Mouse (Mus musculus): ENCODE results near the gene Naglu.
"Not testable (repeated sequence)": the region's sequence is repeated elsewhere in the genome, so short reads cannot be mapped to it uniquely, and the experiment has no call there.

Naglu gene

DNA sequence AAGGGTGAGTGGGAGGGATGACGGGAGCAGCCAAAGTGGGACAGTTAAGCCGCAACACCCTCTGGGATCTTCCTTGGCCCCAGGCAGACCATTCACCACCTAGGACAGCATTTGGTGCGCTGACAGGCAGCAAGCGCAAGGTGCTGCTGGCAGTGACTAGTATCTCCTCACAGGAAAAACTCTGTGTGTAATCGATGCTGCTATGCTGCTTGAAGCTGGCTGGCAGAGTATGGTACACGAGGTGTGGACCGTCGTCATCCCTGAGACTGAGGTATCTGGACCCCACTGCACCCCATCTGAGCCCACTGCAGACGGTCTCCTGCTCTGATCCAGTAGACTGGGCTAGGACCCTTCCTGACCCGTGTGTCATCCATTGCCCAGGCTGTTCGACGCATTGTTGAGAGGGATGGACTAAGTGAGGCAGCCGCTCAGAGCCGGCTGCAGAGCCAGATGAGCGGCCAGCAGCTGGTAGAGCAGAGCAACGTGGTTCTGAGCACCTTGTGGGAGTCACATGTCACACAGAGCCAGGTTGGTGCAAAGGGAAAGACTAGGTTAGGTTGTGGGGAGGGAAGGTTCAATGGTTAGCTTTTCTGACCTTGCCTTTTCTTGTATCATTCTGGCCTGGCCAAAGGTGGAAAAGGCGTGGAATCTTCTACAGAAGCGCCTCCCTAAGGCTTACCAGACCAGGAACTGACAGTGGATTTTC lies 16.0 kb downstream of the Naglu start:
- no peak for DNase-seq

DNA sequence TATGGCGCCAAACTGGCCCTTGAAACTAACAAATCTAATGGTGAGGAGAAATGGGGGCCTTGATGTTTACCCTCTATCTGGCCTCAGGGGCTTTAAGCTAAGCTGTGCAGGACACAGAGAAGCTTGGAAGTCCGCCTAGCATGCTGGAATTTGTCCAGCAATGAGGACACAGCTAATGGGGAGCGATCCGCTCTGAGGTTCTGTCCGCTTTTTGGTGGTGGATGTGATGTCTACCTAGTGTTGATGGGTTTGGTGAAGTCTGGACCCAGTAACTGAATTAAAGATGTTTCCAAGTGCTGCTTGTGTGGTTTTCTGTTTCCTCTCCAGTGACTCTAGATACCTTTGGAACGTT lies 16.5 kb downstream of the Naglu start:
- no peak for DNase-seq

DNA sequence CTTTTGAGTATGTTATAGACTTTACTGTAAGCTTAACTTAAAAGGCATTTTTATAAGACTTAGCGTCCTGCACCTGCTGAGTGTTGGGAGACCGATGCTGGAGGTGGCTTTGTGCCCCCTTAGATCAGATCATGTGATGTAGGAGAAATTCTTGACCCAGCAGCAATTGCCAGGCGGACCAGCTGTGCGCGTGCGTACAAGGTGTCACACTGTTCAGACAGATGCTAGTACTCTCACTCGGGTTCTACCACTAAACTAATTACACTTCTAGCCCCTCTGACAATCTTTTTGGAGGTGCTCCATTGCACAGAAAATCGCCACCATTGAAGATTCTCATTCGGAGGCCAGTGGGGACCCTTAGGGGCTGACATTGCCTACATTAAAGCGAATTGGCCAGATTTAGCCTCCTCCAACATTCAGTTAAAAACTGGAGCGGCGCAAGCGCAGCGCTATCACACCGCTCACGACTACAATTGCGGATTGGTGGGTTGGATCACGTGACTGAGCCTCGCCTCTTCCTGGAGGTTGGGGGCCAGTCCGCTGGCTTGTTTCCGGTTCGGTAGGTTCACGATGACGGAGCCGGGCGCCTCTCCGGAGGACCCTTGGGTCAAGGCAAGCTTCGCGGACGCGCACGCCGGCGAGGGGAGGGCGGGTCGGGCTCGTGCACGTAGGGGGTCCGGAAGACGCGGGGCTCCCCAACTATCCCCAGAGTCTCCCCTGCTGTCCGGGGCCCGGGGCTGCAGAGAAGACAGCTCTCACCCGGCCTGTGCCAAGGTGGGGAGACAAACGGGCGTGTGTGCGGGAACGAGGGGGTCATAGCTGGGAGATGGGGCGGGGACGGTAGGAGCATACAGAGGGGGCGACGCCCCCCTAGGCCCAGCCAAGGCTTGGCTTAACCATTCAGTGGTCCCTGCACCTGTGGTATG lies 17.2 kb downstream of the Naglu start, which contains the start of gene Mlx:
Gene Mlx, plus strand, starts transcription at position 522 of the 926 bp plus-strand sequence.
- DNase-seq, result peak; percentile 95

DNA sequence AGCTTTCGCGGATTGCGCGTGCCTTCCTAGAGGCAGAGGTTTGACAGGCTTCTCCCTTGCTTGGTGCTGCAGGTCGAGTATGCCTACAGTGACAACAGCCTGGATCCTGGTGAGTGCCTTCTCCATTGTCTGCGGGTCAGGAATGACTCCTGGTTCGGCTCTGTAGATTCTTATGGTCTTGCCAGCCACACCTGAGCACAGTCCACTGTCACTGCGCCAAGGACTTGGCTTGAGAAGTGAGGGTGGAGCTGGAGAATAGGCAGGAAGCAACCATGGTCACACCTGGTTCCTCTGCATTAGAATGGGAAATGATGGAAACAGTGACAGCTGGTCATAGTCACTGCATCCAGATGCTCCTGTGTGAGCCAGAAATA lies 17.9 kb downstream of the Naglu start:
- no peak for DNase-seq

DNA sequence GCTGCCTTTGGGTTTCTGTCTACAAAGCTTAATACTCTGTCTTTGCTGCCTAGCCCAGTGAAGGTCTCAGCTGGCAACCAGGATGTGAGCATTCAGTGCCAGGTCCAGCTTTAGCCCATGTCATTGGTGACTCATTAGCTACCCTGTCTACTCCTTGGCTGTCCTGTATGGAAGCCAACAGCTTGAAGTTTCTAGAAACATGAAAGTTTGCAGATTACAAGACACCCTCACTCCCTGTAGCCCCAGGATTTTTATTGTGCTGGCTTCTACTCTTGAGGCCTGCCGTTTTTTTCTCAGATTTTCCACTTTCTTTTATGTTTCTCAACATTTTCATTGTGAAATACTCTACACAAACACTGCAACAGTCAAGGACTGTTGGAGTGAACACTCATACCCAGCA lies 20.1 kb downstream of the Naglu start:
- no peak for DNase-seq

DNA sequence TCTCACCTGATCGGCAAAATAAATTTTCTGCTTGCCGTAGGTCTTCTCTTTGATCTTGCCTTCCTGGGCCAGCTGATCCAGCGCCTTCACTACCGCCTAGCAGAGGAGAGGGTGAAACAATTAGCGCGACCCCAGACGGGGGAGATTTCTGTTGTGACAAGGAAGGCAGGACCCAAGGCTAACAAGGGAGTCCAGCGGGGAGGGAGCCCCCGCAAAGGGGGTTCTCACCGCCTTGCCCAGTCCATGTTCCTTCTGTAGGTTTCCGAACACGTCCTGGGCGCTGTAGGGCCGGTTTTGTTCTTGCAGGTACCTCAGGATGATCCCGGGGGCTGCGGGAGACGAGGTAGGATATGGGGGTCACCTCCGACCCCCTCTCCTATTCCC lies 25.1 kb downstream of the Naglu start:
- no peak for DNase-seq

DNA sequence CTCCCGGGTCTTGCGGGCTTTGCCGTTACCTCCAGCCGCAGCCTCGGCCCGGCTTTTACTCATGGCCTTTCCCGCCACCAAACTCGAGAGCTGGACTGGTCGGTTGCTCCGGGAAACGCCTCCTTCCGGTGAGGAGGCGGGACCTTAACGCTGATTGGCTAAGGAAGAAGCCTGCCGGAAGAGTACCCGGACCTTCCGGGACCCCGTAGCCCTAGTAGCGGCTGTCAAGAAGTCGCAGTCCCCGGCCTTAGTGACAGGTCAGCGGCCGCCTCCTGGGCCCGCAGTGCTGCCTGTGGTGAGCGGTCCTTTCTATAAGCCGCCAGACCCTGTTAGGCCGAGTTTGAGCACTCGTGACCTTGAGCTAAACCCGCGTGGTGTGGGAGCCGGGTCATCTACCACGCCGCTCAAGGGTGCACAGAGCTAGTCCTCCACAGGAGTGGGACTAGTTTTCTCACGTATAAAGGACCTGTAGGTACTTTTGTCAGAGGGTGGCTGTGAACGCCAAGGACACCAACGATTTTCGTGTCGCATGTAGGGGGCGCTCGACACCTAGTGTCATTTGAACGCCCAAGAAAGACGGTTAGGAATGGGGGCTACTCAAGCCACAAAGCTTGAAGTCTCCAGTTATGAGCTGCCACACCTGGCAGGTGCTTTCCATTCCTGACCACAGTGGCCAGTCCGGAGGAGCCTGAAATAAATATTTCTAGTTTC lies 25.7 kb downstream of the Naglu start, which contains the start of gene Psmc3ip:
Gene Psmc3ip, minus strand, starts transcription at position 123 of the 711 bp plus-strand sequence.
- DNase-seq, result peak; percentile 95

DNA sequence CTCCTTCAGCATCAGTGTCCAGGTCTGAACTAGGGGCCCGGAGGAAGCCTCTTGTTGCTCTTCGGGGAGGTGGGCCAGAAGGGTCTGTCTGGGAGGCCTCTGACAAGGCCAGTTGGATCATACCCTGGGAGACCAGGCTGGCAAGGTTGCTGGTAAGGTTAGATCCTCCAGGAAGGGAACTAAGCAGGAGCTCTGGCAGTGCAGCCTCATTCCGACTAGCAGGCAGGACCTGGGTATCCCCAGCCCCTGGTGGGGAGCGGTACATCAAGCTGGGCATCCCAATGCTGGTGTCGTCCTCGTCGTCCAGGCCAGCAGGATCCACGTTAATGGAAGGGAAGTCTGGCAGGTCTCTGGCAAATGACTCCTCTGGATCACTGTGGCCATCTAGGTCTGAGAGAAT lies 28.4 kb downstream of the Naglu start:
- DNase-seq, result no peak

DNA sequence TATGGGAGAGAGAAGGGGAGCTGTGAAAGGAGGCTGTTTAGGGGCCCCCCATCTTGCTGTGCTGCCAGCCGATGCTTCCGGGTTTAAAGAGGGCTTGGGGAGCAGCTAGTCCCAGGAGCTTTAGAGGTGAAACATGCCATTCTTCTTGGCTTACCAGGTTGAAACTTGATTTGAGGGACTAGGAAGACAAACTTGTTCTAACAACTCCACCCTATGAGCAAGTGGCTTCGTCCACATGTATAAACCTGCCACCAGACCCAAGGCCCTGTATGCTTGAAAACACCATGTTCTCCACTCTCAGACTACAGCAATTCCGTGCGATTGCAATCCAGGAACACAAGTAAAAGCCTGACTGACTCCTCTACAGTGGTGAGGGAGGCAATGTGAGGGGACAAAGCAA lies 33.2 kb downstream of the Naglu start:
- DNase-seq, result no peak

DNA sequence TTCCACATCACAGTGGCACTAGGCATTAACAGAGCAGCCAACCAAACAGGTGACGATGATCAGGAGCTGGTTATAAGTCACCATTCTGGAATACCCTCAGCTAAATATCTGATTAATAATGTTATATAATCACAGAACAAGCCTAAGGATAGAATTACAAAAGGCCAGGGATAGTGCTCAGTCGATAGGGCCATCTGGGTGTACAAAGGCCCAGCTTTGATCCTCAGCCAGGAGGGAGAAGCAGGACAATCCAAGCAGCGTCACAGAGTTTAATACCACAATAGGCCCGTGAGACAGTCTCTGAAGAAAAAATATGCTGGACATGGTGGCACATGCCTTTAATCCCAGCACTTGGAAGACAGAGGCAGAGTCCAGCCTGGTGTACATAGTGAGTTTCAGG lies 39.5 kb downstream of the Naglu start:
- no peak for DNase-seq

DNA sequence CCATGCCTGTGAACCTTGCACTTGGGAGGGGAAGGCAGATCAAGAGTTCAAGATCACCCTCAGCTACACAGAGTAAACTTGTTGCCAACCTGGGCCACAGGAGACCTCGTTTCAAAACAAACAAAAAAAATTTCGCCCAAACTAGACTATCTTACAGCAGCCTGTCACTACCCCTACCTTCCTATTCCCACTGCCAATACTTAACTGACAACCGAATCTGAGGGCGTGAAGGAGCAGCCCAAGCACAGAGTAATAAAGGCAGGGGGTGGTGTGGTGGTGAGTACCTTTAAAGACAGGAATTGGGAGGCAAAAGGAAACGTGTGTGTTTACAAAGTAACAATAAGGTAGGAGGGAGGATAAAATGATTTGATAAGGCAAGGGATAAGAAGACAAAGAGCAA lies 40.9 kb downstream of the Naglu start:
- no peak for DNase-seq

DNA sequence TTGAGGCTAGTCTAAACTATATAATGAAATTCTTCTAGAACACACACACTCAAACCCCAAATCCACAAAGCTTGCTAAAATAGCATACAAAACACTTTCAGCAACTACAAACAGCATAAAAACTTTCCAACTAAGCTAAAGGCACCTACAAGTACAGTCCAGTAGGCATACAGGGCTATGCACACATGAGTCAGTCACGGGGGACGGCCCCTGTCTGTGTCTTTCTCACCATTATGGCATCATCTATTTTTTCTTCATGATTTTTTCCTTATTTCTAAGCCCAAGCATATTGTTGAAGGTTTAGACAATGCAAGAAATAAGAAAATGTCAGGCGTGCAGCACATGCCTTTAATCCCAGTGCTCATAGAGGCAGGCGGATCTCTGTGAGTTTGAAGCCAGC lies 41.4 kb downstream of the Naglu start:
- DNase-seq, result no peak

DNA sequence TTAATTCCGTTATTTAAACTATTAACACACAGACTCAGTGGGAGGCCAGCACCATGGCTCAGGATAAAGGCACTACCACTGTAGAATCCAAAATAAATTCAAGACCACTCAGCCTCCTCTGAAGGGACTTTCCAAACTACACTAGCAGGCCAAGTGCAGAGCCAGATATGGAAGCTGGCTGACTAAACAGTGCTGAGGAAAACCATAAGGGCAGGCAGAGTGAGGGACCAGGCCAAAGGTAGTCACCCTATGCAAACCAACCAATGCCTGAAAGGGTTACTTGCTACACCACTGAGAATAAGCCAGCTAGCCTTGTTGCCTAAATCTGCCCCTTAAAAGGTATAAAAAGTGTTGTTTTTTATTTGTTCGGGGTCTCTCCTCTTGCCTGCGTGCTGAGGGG lies 42.4 kb downstream of the Naglu start:
- DNase-seq, result no peak

DNA sequence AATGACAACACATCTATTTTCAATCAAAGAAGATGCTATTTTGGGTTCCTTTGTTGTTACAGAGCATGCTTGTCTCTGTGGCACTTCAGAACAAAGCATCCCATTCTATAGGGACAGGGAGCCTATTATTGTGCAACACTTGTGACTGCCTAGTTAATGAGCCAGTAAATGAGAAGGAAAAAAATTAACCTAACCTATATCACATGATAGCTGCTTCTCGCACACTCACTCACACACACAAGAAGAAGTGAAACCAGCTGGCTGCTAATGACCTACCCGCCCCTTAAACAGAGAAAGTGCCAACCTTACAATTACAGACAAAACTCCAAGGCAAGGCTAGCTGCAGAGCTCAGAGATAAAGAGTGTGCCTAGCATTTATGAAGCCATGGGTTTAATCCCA lies 45.8 kb downstream of the Naglu start:
- DNase-seq, result no peak

DNA sequence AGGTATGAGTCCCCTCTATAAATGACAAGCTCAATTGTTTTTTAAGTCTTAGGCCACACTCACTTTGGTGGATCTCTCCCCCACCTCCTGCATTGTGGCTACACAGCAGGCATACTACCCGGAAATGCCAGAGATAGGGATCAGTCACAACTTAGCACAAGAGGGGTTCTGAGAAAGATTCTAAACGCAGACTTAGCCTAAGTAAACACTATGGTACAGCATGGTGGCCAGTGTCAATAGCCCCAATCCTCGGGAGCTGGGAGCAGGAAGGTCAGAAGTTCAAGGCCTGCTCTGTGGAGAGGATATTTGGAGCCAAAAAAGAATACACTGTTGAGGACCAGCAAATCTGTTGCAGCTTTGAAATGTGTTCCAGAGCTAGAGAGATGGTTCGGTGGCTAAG lies 48.3 kb downstream of the Naglu start:
- no peak for DNase-seq

DNA sequence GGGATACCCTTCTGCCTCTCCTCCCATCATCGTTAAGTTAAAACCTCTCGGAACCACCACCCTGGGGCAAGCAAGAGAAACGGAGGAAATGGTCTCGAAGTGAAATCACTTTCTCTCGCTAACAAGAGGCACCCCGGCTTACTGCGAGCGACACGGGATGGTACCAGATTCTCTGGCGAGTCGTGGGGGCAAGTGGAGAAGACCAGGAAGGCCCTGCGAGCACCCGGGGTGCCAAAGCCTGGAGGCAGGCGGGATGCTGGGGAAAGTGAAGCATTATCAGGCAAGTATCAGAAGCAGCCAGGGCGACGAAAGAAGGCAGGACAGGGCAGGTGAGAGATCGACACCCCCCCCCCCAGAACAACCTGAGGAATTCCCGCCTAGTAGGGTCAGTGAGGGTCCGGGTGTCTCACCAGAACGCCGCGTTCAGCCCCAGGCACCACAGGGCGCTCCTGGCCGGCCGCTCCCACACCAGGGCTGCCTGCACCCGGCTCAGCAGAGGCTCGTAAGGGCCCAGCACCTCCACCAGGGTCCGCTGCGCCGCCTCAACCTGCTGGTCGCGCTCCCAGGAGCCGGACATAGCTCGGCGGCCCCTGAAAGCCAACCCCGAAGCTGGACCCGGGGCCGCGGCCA lies 49.4 kb downstream of the Naglu start:
- DNase-seq, result no peak

DNA sequence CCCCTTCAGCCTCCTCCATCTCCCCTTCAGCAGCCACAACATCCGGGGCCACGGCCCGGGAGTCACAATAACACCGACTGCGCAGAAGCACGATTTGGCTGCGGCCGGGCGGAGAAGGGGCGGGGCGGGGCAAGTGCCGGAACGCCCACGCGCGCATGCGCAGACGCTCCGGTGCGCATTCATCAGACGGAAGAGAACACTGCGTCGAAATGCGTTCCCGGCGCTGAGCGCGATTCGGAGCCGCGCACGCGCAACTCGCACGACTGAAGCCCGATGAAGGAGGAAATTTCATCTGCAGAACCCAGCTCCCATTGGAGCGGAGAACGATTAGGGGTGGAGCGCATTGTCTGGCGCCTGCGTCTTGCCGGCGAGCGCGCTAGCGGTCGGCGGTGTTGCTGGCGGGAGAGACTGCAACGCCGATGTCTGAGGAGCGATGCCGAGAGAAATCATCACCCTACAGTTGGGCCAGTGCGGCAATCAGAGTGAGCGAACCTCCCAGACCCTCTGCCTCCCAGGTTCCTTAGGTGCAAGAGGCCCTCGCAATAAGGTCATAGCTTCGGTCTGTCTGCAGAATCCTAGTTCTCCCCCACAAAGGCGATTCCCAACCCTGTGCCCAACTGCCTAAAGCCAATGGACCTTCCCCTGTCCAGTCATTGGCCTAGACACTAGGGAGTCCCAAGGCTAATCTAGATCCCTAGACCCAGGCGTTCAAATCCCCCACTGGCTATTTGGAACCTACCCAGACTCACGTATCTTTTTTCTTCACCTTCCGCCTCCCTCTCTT lies 50.1 kb downstream of the Naglu start, which contains the start of the genes Retreg3 and Tubg1:
Gene Retreg3, minus strand, starts transcription at position 133 of the 784 bp plus-strand sequence.
Gene Tubg1, plus strand, starts transcription at position 178 of the 784 bp plus-strand sequence.
- DNase-seq, result peak; percentile 99

DNA sequence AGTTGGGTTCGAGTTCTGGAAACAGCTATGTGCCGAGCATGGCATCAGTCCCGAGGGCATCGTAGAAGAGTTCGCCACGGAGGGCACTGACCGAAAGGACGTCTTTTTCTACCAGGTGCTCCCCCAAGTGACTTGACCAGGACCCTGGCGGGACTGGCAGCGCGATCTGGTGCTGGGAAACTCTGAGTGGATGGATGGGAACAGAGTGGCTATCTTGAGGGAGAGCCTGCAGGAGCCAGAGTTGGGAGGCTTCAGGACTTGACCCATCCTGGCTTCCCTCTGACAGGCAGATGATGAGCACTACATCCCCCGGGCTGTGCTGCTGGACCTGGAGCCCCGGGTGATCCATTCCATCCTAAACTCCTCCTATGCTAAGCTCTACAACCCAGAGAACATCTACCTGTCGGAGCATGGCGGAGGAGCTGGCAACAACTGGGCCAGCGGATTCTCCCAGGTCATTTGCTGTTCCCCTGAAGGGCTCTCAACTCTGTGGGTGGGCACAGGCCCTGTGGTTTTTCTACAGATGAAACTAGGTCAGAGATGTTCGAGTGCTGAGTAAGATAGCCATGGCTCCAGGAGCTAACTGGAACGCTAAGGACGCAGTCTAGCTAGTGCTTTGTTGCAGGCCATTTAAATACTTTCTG lies 50.9 kb downstream of the Naglu start:
- no peak for DNase-seq

DNA sequence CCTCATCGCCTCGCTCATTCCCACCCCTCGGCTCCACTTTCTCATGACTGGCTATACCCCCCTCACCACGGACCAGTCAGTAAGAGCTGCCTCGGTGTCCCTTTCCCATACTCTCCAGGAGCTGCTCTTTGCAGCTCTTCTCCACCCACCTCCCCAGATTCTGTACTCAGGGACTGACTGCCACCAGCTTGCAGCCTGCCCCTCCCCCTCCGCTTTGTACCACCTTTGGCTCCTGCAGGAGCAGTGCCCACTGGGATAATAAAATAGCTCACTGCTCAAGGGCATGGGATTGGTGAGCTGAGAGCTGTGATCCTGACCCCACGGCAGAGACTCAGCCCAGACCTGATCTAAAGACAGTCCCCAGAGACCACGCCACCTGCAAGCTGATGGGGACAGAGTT lies 54.7 kb downstream of the Naglu start:
- DNase-seq, result not testable (repeated sequence)

DNA sequence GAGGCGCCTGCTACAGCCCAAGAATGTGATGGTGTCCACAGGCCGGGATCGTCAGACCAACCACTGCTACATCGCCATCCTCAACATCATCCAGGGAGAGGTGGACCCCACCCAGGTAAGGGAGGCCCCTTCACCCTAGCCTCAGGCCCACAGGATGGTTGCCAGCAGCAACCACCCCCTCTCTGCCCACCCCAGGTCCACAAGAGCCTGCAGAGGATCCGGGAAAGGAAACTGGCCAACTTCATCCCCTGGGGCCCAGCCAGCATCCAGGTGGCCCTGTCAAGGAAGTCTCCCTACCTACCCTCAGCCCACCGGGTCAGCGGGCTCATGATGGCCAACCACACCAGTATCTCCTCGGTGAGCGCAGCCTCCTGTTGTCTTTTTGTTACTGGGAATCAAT lies 55.2 kb downstream of the Naglu start:
- DNase-seq, result not testable (repeated sequence)

DNA sequence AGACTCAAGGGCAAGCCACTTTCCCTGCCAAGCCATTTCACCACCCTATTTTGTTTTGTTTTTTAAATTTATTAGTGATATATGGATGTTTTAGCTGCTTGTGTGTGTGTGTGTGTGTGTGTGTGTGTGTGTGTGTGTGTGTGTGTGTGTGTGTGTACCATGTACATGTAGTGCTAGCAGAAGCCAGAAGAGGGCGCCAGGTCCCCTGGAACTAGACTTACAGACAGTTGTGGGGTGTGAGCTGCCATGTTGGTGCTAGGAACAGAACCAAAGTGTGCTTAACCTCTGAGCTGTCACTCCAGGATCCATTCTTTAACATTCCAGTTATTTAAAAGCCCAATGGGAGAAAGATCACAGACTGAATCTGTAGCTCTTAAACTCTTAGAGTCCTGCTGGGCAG lies 57.3 kb downstream of the Naglu start:
- DNase-seq, result no peak
